Mouse (Mus musculus) ES-E14 (cell line): ENCODE measurements around the gene Mdc1. TPM values are rescaled to one million over a fixed set of nuclear protein-coding genes. Genes with fewer than 3 reads are reported as not detected.

Experiments used
- DNase-seq: peaks from one replicate; pipeline ENCODE4 v3.0.0-alpha.2; 2013; ENCODE audit warnings: low read depth, low spot score
- H3K27ac ChIP-seq: 2 replicates; pipeline ENCODE4 v1.5.1; 2012; ENCODE audit warnings: low read depth, mild to moderate bottlenecking, low read length, moderate library complexity, mixed read lengths; ENCODE audit not compliant: poor library complexity, insufficient read depth, severe bottlenecking
- H3K36me3 ChIP-seq: 2 replicates; pipeline ENCODE4 v1.6.1; 2012; ENCODE audit warnings: mild to moderate bottlenecking, low read length, moderate library complexity, mixed read lengths; ENCODE audit not compliant: control insufficient read depth, poor library complexity, insufficient read depth, severe bottlenecking
- H3K4me1 ChIP-seq, 2 experiments: fragments of 150-350 bp in 1 of 2; sonication (generic) in 1 of 2; 2 replicates each; pipeline ENCODE4 v1.6.1; 2012; ENCODE audit warnings: low read length in 2 of 2, mild to moderate bottlenecking in 1 of 2, mixed read lengths in 1 of 2; ENCODE audit not compliant: control insufficient read depth in 2 of 2, insufficient read depth in 2 of 2, poor library complexity in 1 of 2
- H3K4me3 ChIP-seq, 2 experiments: fragments of 150-350 bp in 1 of 2; sonication (generic) in 1 of 2; 2 replicates each; pipeline ENCODE4 v1.5.1; 2012; ENCODE audit warnings: low read length in 2 of 2, low read depth in 1 of 2, mild to moderate bottlenecking in 1 of 2, mixed read lengths in 1 of 2; ENCODE audit not compliant: insufficient read depth in 1 of 2, poor library complexity in 1 of 2, severe bottlenecking in 1 of 2
- H3K9ac ChIP-seq: 2 replicates; pipeline ENCODE4 v1.6.1; 2012; ENCODE audit warnings: low read depth, mild to moderate bottlenecking, low read length, mixed read lengths; ENCODE audit not compliant: poor library complexity, insufficient read depth, severe bottlenecking
- H3K9me3 ChIP-seq: fragments of 150-350 bp; sonication (generic); 2 replicates; pipeline ENCODE4 v1.6.1; 2012; ENCODE audit warnings: low read depth, mild to moderate bottlenecking, low read length; ENCODE audit not compliant: control insufficient read depth, insufficient read depth
- CHD2 ChIP-seq: IDR thresholded peaks from 2 replicates; pipeline ENCODE4 v1.6.1; 2014; ENCODE audit warnings: mild to moderate bottlenecking, low read depth, low read length, inconsistent platforms
- HCFC1 ChIP-seq: IDR thresholded peaks from 2 replicates; pipeline ENCODE4 v1.6.1; 2012; ENCODE audit warnings: low read length, inconsistent platforms, borderline replicate concordance; ENCODE audit not compliant: insufficient read depth
- MAFK ChIP-seq: IDR thresholded peaks from 2 replicates; pipeline ENCODE4 v1.6.1; 2014; ENCODE audit warnings: mild to moderate bottlenecking, low read depth, low read length, inconsistent platforms; ENCODE audit not compliant: insufficient read depth
- ZC3H11A ChIP-seq: IDR thresholded peaks from 2 replicates; pipeline ENCODE4 v1.6.1; 2012; ENCODE audit warnings: low read depth, mild to moderate bottlenecking, inconsistent platforms, low read length, borderline replicate concordance
- ZNF384 ChIP-seq: IDR thresholded peaks from 2 replicates; pipeline ENCODE4 v1.6.1; 2012; ENCODE audit warnings: low read depth, low read length, inconsistent platforms
- in situ Hi-C, 2 experiments: fragments of 600-800 bp; cut with MboI; formaldehyde crosslinking; loops; one replicate each; pipeline ENCODE4 v1.15.1; 2025; ENCODE audit warnings: low sequenced_read_pairs in 2 of 2, inconsistent platforms in 1 of 2; ENCODE audit not compliant: unreplicated experiment in 2 of 2
- total RNA-seq: library from RNA; depleted of rRNA; stranded (reverse); fragments of 300-350 nt; gene quantifications from 2 replicates; pipeline ENCODE4 v1.2.3, GENCODE M21; 2012

The Mdc1 gene
- total RNA-seq, 1 experiment = 23.8 TPM

GRCm38 (mm10) chr17:35812736-35813135, 28.6 kb upstream of the Mdc1 start:
- no peak for TF ChIP-seq CHD2
- TF ChIP-seq ZNF384 = no peak
- TF ChIP-seq ZC3H11A = no peak
- TF ChIP-seq HCFC1 = no peak
- Histone ChIP-seq H3K9me3 (no peaks in the 10 kb centered on the region), H3K4me1 (peaks cover 6 to 17% of the 10 kb centered on the region in 2 experiments), H3K9ac (no peak overlapping the region), H3K4me3 (no peak overlapping the region), H3K36me3 (no peaks in the 10 kb centered on the region), H3K27ac (no peak overlapping the region)
- no peak for DNase-seq
- in situ Hi-C loops = no loop called here

GRCm38 (mm10) chr17:35813245-35813647, 28.1 kb upstream of the Mdc1 start:
- Histone ChIP-seq H3K4me3 (no peak overlapping the region), H3K27ac (no peak overlapping the region), H3K36me3 (no peaks in the 10 kb centered on the region), H3K4me1 (peaks cover 6 to 15% of the 10 kb centered on the region in 2 experiments), H3K9me3 (no peaks in the 10 kb centered on the region), H3K9ac (no peak overlapping the region)
- no peak for TF ChIP-seq HCFC1
- no peak for TF ChIP-seq CHD2
- no peak for TF ChIP-seq ZC3H11A
- TF ChIP-seq MAFK = no peak
- no peak for TF ChIP-seq ZNF384
- in situ Hi-C loops = no loop called here
- no peak for DNase-seq

- no peak overlapping the region for H3K9ac ChIP-seq
- no peak for DNase-seq
- H3K4me1 ChIP-seq = peaks cover 5 to 12% of the 10 kb centered on the region in 2 experiments
- H3K27ac ChIP-seq = no peak overlapping the region
- TF ChIP-seq ZC3H11A (no peak), ZNF384 (no peak), MAFK (no peak), HCFC1 (no peak)
- H3K9me3 ChIP-seq = no peaks in the 10 kb centered on the region
- in situ Hi-C loops = no loop called here
- H3K4me3 ChIP-seq = no peak overlapping the region
- no peaks in the 10 kb centered on the region for H3K36me3 ChIP-seq
Observed at GRCm38 (mm10) chr17:35813653-35814052, 27.7 kb upstream of the Mdc1 start.

- DNase-seq = no peak
- Histone ChIP-seq H3K36me3 (no peaks in the 10 kb centered on the region), H3K4me1 (peaks cover 4 to 12% of the 10 kb centered on the region in 2 experiments; a peak in 3 of 4 replicates), H3K4me3 (no peak overlapping the region), H3K9ac (no peak overlapping the region), H3K9me3 (no peaks in the 10 kb centered on the region), H3K27ac (no peak overlapping the region)
- TF ChIP-seq CHD2 (no peak), ZC3H11A (no peak), ZNF384 (no peak), HCFC1 (no peak), MAFK (no peak)
- in situ Hi-C loops = no loop called here
Observed at GRCm38 (mm10) chr17:35814678-35815077, 26.6 kb upstream of the Mdc1 start.

- Histone ChIP-seq H3K36me3 (no peaks in the 10 kb centered on the region), H3K27ac (no peak overlapping the region), H3K4me1 (peaks cover 4 to 12% of the 10 kb centered on the region in 2 experiments; a peak in 3 of 4 replicates), H3K9ac (no peak overlapping the region), H3K4me3 (no peak overlapping the region), H3K9me3 (no peaks in the 10 kb centered on the region)
- DNase-seq = no peak
- in situ Hi-C loops = no loop called here
- TF ChIP-seq ZNF384 (no peak), ZC3H11A (no peak), HCFC1 (no peak), CHD2 (no peak), MAFK (no peak)
Observed at GRCm38 (mm10) chr17:35815836-35816235, 25.5 kb upstream of the Mdc1 start.
